Mouse (Mus musculus) heart, embryonic 16.5 days (tissue): ENCODE data around the gene Vstm5. TPM values are rescaled to one million over a fixed set of nuclear protein-coding genes. Genes with fewer than 3 reads are reported as not detected.

ENCODE experiments used
- ATAC-seq: fragments of 200-750 bp; cut with Nextera tagmentation; replicated peaks from 2 replicates; pipeline ENCODE4 v1.8.0; 2017; ENCODE audit warnings: moderate number of reproducible peaks; ENCODE audit not compliant: insufficient read depth, low FRiP score; ENCODE audit errors: extremely low read depth
- H3K27ac ChIP-seq: fragments of 300-500 bp; sonication (generic); 2 replicates; pipeline ENCODE4 v1.5.1; 2014; ENCODE audit warnings: mild to moderate bottlenecking, low read length, control low read depth, moderate library complexity
- H3K27me3 ChIP-seq: fragments of 300-500 bp; sonication (generic); 2 replicates; pipeline ENCODE4 v1.6.1; 2014; ENCODE audit warnings: low read length, mixed read lengths; ENCODE audit not compliant: control insufficient read depth, insufficient read depth
- H3K36me3 ChIP-seq: fragments of 300-500 bp; sonication (generic); 2 replicates; pipeline ENCODE4 v1.6.1; 2014; ENCODE audit not compliant: control insufficient read depth, insufficient read depth
- H3K4me1 ChIP-seq: fragments of 300-500 bp; sonication (generic); 2 replicates; pipeline ENCODE4 v1.6.1; 2014; ENCODE audit warnings: low read length, mixed read lengths; ENCODE audit not compliant: control insufficient read depth, insufficient read depth
- H3K4me2 ChIP-seq: fragments of 300-500 bp; sonication (generic); 2 replicates; pipeline ENCODE4 v1.6.1; 2014; ENCODE audit warnings: low read depth, mild to moderate bottlenecking, control low read depth, low read length
- H3K4me3 ChIP-seq: fragments of 300-500 bp; sonication (generic); 2 replicates; pipeline ENCODE4 v1.5.1; 2014; ENCODE audit warnings: mild to moderate bottlenecking, control low read depth, low read length
- H3K9ac ChIP-seq: fragments of 300-500 bp; sonication (generic); 2 replicates; pipeline ENCODE4 v1.6.1; 2014; ENCODE audit warnings: low read length, control low read depth
- H3K9me3 ChIP-seq: fragments of 300-500 bp; sonication (generic); replicated peaks from 2 replicates; pipeline ENCODE4 v1.6.1; 2016; ENCODE audit warnings: low read length; ENCODE audit not compliant: control insufficient read depth
- WGBS: fragments of 180-500 bp; shearing (Covaris S2); extraction: QIAGEN DNeasy Blood & Tissue Kit; methylation state at CpG from one replicate; pipeline ENCODE4 v1.1.7; 2014; 5-methylcytosine and 5-hydroxymethylcytosine counted together
- polyA plus RNA-seq: library from polyadenylated mRNA; unstranded; fragments of >200 nt; fragmentation: Nextera tagmentation; extraction: Ambion mirVana; gene quantifications from 2 replicates; pipeline ENCODE4 v1.2.1, GENCODE M21; 2015

The Vstm5 gene
- polyA plus RNA-seq, 1 experiment from 2014 or later: 1.6 TPM

DNA sequence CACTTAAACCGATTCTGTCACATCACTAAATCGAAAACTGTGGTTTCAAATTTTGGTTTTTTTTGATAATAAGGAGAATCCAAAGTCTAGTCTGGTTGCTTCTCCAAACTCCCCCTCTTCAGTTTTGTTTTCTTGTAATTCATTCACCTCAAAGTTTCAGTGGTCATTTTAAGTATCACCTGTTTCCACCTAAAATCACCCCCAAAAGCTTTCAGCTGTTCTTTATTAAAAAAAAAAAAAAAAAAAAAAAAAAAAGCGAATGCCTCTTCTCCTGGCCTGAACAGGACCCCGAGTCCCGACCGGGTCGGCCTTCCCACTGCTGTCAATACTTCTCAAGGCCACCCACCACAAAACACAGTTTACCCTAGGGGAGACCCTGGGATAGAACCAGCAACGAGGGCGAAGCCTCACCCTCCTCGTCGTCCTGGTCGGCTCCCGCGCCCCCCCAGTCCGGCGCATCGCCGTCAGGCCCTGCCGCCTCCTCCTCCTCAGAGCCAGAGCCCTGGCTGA is 40.3 kb downstream of the Vstm5 start:
- Histone ChIP-seq H3K27ac (peak overlapping the region; percentile 93), H3K27me3 (no peaks in the 10 kb centered on the region), H3K4me1 (peaks cover 14% of the 10 kb centered on the region), H3K4me2 (peak overlapping the region; percentile 84), H3K9ac (peak overlapping the region; percentile 99), H3K4me3 (peak overlapping the region; percentile 100), H3K9me3 (no peaks in the 10 kb centered on the region), H3K36me3 (peaks cover 14% of the 10 kb centered on the region)
- 8% methylated on average over 19 of the region's 19 CpGs for WGBS
- no peak for ATAC-seq

- Histone ChIP-seq H3K27me3 (no peaks in the 10 kb centered on the region), H3K9me3 (no peaks in the 10 kb centered on the region), H3K9ac (peak within 1 kb of the TSS; percentile 99), H3K4me2 (peak within 1 kb of the TSS; percentile 84), H3K27ac (peak within 1 kb of the TSS; percentile 93), H3K4me3 (peak within 1 kb of the TSS; percentile 100), H3K36me3 (peaks cover 11% of the 10 kb centered on the region), H3K4me1 (peaks cover 14% of the 10 kb centered on the region)
- ATAC-seq: peak; percentile 99
- WGBS: 1% methylated on average over 57 of the region's 57 CpGs
Measured at GRCm38 (mm10) chr9:15279649-15280490, 41.0 kb downstream of the Vstm5 start, which contains the start of gene Med17. TSS of gene Med17 (minus strand) at chr9:15279931.

DNA sequence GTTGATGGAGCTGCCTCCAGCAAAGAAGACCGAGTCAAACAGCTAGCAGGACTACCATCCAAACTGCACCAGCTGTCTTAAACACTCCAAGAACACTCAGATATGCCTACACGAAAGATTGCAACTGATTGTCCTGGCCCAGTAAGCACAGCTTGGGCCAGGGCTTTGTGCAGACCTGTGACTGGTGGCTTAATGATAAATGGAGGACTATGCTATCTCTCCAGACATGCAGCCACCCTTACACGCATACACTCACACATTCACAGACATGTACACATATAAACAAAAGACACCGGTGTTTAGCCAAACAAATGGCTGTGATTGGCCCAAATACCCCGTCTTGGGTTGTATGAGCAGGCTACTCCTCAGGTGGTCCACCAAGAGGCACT is 41.6 kb downstream of the Vstm5 start:
- 48% methylated on average over 5 of the region's 5 CpGs for WGBS
- Histone ChIP-seq H3K36me3 (peaks cover 4% of the 10 kb centered on the region), H3K27me3 (no peaks in the 10 kb centered on the region), H3K4me2 (peak overlapping the region; percentile 63), H3K4me1 (peaks cover 14% of the 10 kb centered on the region), H3K9me3 (no peaks in the 10 kb centered on the region), H3K4me3 (peak overlapping the region; percentile 100), H3K27ac (no peak overlapping the region), H3K9ac (peak overlapping the region; percentile 99)
- no peak for ATAC-seq

- Histone ChIP-seq H3K27me3 (no peaks in the 10 kb centered on the region), H3K9me3 (no peaks in the 10 kb centered on the region), H3K27ac (no peak overlapping the region), H3K4me2 (no peak overlapping the region), H3K4me3 (no peak overlapping the region), H3K9ac (no peak overlapping the region), H3K4me1 (peaks cover 4% of the 10 kb centered on the region), H3K36me3 (no peaks in the 10 kb centered on the region)
- no peak for ATAC-seq
- WGBS: 73% methylated on average over 3 of the region's 3 CpGs
Measured at GRCm38 (mm10) chr9:15285443-15285842, 46.6 kb downstream of the Vstm5 start.

- ATAC-seq: no peak
- Histone ChIP-seq H3K9ac (no peak overlapping the region), H3K27ac (no peak overlapping the region), H3K9me3 (no peaks in the 10 kb centered on the region), H3K36me3 (no peaks in the 10 kb centered on the region), H3K4me2 (no peak overlapping the region), H3K4me3 (no peak overlapping the region), H3K4me1 (no peaks in the 10 kb centered on the region), H3K27me3 (no peaks in the 10 kb centered on the region)
- 63% methylated on average over 6 of the region's 6 CpGs for WGBS
Measured at GRCm38 (mm10) chr9:15287846-15288245, 49.0 kb downstream of the Vstm5 start.

- no peaks in the 10 kb centered on the region for H3K9me3 ChIP-seq
- H3K27me3 ChIP-seq: no peaks in the 10 kb centered on the region
- H3K36me3 ChIP-seq: no peaks in the 10 kb centered on the region
- H3K4me2 ChIP-seq: no peak overlapping the region
- 77% methylated on average over 3 of the region's 3 CpGs for WGBS
- ATAC-seq: no peak
- no peaks in the 10 kb centered on the region for H3K4me1 ChIP-seq
- no peak overlapping the region for H3K9ac ChIP-seq
- no peak overlapping the region for H3K27ac ChIP-seq
- H3K4me3 ChIP-seq: no peak overlapping the region
Measured at GRCm38 (mm10) chr9:15288402-15288801, 49.6 kb downstream of the Vstm5 start.

- no peak; the same call in 1 of the 2 replicates for ATAC-seq
- Histone ChIP-seq H3K4me2 (no peak overlapping the region), H3K27me3 (no peaks in the 10 kb centered on the region), H3K4me3 (no peak overlapping the region), H3K9ac (no peak overlapping the region), H3K4me1 (no peaks in the 10 kb centered on the region), H3K27ac (no peak overlapping the region), H3K36me3 (no peaks in the 10 kb centered on the region), H3K9me3 (no peaks in the 10 kb centered on the region)
- 47% methylated on average over 6 of the region's 6 CpGs for WGBS
Measured at GRCm38 (mm10) chr9:15289251-15289650, 50.4 kb downstream of the Vstm5 start.

- ATAC-seq: no peak
- H3K9ac ChIP-seq: no peak overlapping the region
- no peak overlapping the region for H3K4me3 ChIP-seq
- no peaks in the 10 kb centered on the region for H3K27me3 ChIP-seq
- no peak overlapping the region for H3K27ac ChIP-seq
- 88% methylated on average over 7 of the region's 7 CpGs for WGBS
- H3K9me3 ChIP-seq: no peaks in the 10 kb centered on the region
- H3K36me3 ChIP-seq: no peaks in the 10 kb centered on the region
- no peak overlapping the region for H3K4me2 ChIP-seq
- peaks cover 5% of the 10 kb centered on the region; the same call in 1 of the 2 replicates for H3K4me1 ChIP-seq
Measured at GRCm38 (mm10) chr9:15297112-15297511, 58.3 kb downstream of the Vstm5 start.

DNA sequence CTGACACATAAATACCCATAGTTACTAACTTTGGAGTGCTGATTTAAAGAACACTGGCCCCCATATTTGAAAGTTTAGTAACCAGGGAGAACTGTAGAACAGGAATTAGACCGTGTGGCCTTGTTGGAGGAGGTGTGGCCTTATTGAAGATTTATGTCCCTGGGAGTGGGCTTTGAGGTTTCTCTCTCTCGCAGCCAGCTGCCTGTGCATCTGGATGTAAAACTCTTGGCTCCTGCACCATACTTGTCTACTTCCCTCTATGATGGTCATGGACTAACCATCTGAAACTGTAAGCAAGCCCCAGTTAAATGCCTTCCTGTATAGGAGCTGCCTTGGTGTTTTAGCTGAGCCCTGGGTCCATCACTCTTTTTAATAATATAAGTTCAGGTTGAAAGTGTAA is 59.6 kb downstream of the Vstm5 start:
- WGBS: 60% methylated on average over 2 of the region's 2 CpGs
- no peak for ATAC-seq
- Histone ChIP-seq H3K4me3 (no peak overlapping the region), H3K4me2 (no peak overlapping the region), H3K9me3 (no peaks in the 10 kb centered on the region), H3K27ac (no peak overlapping the region), H3K36me3 (no peaks in the 10 kb centered on the region), H3K4me1 (peaks cover 5% of the 10 kb centered on the region; the same call in 1 of the 2 replicates), H3K9ac (no peak overlapping the region), H3K27me3 (no peaks in the 10 kb centered on the region)
